Mouse (Mus musculus) kidney, embryonic 14.5 days (tissue): ENCODE data around the gene Pnpla1. TPM values are rescaled to one million over a fixed set of nuclear protein-coding genes. Genes with fewer than 3 reads are reported as not detected.

Experiments used
- ATAC-seq: fragments of 200-750 bp; cut with Nextera tagmentation; 2 replicates; pipeline ENCODE4 v1.8.0; 2017; ENCODE audit warnings: moderate number of reproducible peaks, mild to moderate bottlenecking, moderate TSS enrichment, moderate library complexity; ENCODE audit not compliant: low FRiP score, low TSS enrichment
- H3K27ac ChIP-seq: fragments of 300-500 bp; sonication (generic); 2 replicates; pipeline ENCODE4 v1.5.1; 2014; ENCODE audit warnings: low read depth, mild to moderate bottlenecking, low read length, moderate library complexity, mixed read lengths
- H3K27me3 ChIP-seq: fragments of 300-500 bp; sonication (generic); 2 replicates; pipeline ENCODE4 v1.6.1; 2014; ENCODE audit warnings: mild to moderate bottlenecking, low read length; ENCODE audit not compliant: control insufficient read depth, insufficient read depth
- H3K36me3 ChIP-seq: fragments of 300-500 bp; sonication (generic); 2 replicates; pipeline ENCODE4 v1.6.1; 2014; ENCODE audit warnings: low read length, mixed read lengths; ENCODE audit not compliant: control insufficient read depth, insufficient read depth
- H3K4me1 ChIP-seq: fragments of 300-500 bp; sonication (generic); 2 replicates; pipeline ENCODE4 v1.6.1; 2014; ENCODE audit warnings: low read length, mixed read lengths; ENCODE audit not compliant: control insufficient read depth, insufficient read depth
- H3K4me2 ChIP-seq: fragments of 300-500 bp; sonication (generic); replicated peaks from 2 replicates; pipeline ENCODE4 v1.6.1; 2014; ENCODE audit warnings: low read depth, mild to moderate bottlenecking, low read length
- H3K4me3 ChIP-seq: fragments of 300-500 bp; sonication (generic); 2 replicates; pipeline ENCODE4 v1.5.1; 2014; ENCODE audit warnings: mild to moderate bottlenecking, low read length
- H3K9ac ChIP-seq: fragments of 300-500 bp; sonication (generic); 2 replicates; pipeline ENCODE4 v1.6.1; 2014; ENCODE audit warnings: low read depth, mild to moderate bottlenecking, low read length, moderate library complexity
- H3K9me3 ChIP-seq: fragments of 300-500 bp; sonication (generic); 2 replicates; pipeline ENCODE4 v1.6.1; 2016; ENCODE audit warnings: low read length; ENCODE audit not compliant: control insufficient read depth
- WGBS: fragments of 180-500 bp; shearing (Covaris S2); extraction: QIAGEN DNeasy Blood & Tissue Kit; methylation state at CpG from one replicate; pipeline ENCODE4 v1.1.7; 2014; 5-methylcytosine and 5-hydroxymethylcytosine counted together
- polyA plus RNA-seq: library from polyadenylated mRNA; unstranded; fragments of >200 nt; fragmentation: Nextera tagmentation; extraction: Ambion mirVana; gene quantifications from 2 replicates; pipeline ENCODE4 v1.2.1, GENCODE M21; 2014

The Pnpla1 gene
- polyA plus RNA-seq, 1 experiment from 2014 or later = not detected

GRCm38 (mm10) chr17:28885231-28885630 is 27.0 kb downstream of the Pnpla1 start:
- Histone ChIP-seq H3K9ac (no peak overlapping the region), H3K4me2 (no peak overlapping the region), H3K9me3 (0 out of 2 replicates have a peak, but pooled peaks cover 8% of the 10 kb centered on the region), H3K27ac (no peak overlapping the region), H3K4me3 (no peak overlapping the region), H3K36me3 (no peaks in the 10 kb centered on the region), H3K27me3 (no peaks in the 10 kb centered on the region; the same call in 1 of the 2 replicates), H3K4me1 (no peaks in the 10 kb centered on the region)
- 89% methylated on average over 8 of the region's 8 CpGs for WGBS
- no peak for ATAC-seq

GRCm38 (mm10) chr17:28886266-28886665 is 28.1 kb downstream of the Pnpla1 start:
- Histone ChIP-seq H3K27ac (no peak overlapping the region), H3K9ac (no peak overlapping the region), H3K4me2 (no peak overlapping the region), H3K9me3 (peaks cover 8% of the 10 kb centered on the region; the same call in 1 of the 2 replicates), H3K27me3 (no peaks in the 10 kb centered on the region; the same call in 1 of the 2 replicates), H3K4me1 (no peaks in the 10 kb centered on the region), H3K36me3 (no peaks in the 10 kb centered on the region), H3K4me3 (no peak overlapping the region)
- no peak for ATAC-seq
- 81% methylated on average over 8 of the region's 8 CpGs for WGBS

- Histone ChIP-seq H3K9ac (no peak overlapping the region), H3K4me2 (no peak overlapping the region), H3K27ac (no peak overlapping the region), H3K36me3 (no peaks in the 10 kb centered on the region), H3K9me3 (peaks cover 4% of the 10 kb centered on the region; the same call in 1 of the 2 replicates), H3K4me1 (no peaks in the 10 kb centered on the region), H3K4me3 (no peak overlapping the region), H3K27me3 (no peaks in the 10 kb centered on the region)
- ATAC-seq = no peak
- WGBS = 87% methylated on average over 11 of the region's 11 CpGs
Observed at GRCm38 (mm10) chr17:28894050-28894767, 36.0 kb downstream of the Pnpla1 start.

GRCm38 (mm10) chr17:28895217-28895875 is 37.1 kb downstream of the Pnpla1 start:
- Histone ChIP-seq H3K4me2 (no peak overlapping the region), H3K9me3 (peaks cover 3% of the 10 kb centered on the region; the same call in 1 of the 2 replicates), H3K36me3 (no peaks in the 10 kb centered on the region), H3K4me1 (no peaks in the 10 kb centered on the region), H3K4me3 (no peak overlapping the region), H3K27ac (no peak overlapping the region), H3K9ac (no peak overlapping the region), H3K27me3 (no peaks in the 10 kb centered on the region)
- ATAC-seq = no peak
- WGBS = 96% methylated on average over 21 of the region's 21 CpGs

GRCm38 (mm10) chr17:28896095-28896780 is 38.0 kb downstream of the Pnpla1 start:
- Histone ChIP-seq H3K9me3 (peaks cover 3% of the 10 kb centered on the region; the same call in 1 of the 2 replicates), H3K36me3 (no peaks in the 10 kb centered on the region), H3K27ac (no peak overlapping the region), H3K9ac (no peak overlapping the region), H3K27me3 (no peaks in the 10 kb centered on the region), H3K4me1 (no peaks in the 10 kb centered on the region), H3K4me3 (no peak overlapping the region), H3K4me2 (no peak overlapping the region)
- ATAC-seq = no peak
- WGBS = 92% methylated on average over 11 of the region's 11 CpGs

- H3K36me3 ChIP-seq = no peaks in the 10 kb centered on the region
- H3K4me3 ChIP-seq = no peak overlapping the region
- H3K4me1 ChIP-seq = no peaks in the 10 kb centered on the region
- peaks cover 3% of the 10 kb centered on the region; the same call in 1 of the 2 replicates for H3K9me3 ChIP-seq
- no peak overlapping the region for H3K4me2 ChIP-seq
- ATAC-seq = no peak
- no peaks in the 10 kb centered on the region for H3K27me3 ChIP-seq
- no peak overlapping the region for H3K9ac ChIP-seq
- H3K27ac ChIP-seq = no peak overlapping the region
- WGBS = 89% methylated on average over 5 of the region's 5 CpGs
Observed at GRCm38 (mm10) chr17:28897817-28898216, 39.6 kb downstream of the Pnpla1 start.

- WGBS = 73% methylated on average over 5 of the region's 5 CpGs
- Histone ChIP-seq H3K36me3 (no peaks in the 10 kb centered on the region), H3K9me3 (peaks cover 3% of the 10 kb centered on the region; the same call in 1 of the 2 replicates), H3K27ac (no peak overlapping the region), H3K4me2 (no peak overlapping the region), H3K9ac (no peak overlapping the region), H3K4me1 (no peaks in the 10 kb centered on the region), H3K27me3 (no peaks in the 10 kb centered on the region), H3K4me3 (no peak overlapping the region)
- no peak for ATAC-seq
Observed at GRCm38 (mm10) chr17:28898249-28898648, 40.0 kb downstream of the Pnpla1 start.

GRCm38 (mm10) chr17:28899427-28899826 is 41.2 kb downstream of the Pnpla1 start:
- Histone ChIP-seq H3K9ac (no peak overlapping the region), H3K4me1 (no peaks in the 10 kb centered on the region), H3K4me2 (no peak overlapping the region), H3K27me3 (no peaks in the 10 kb centered on the region), H3K36me3 (no peaks in the 10 kb centered on the region), H3K9me3 (no peaks in the 10 kb centered on the region), H3K4me3 (no peak overlapping the region), H3K27ac (no peak overlapping the region)
- no peak for ATAC-seq
- 69% methylated on average over 19 of the region's 19 CpGs for WGBS

GRCm38 (mm10) chr17:28901559-28901958 is 43.3 kb downstream of the Pnpla1 start:
- Histone ChIP-seq H3K4me2 (no peak overlapping the region), H3K36me3 (no peaks in the 10 kb centered on the region), H3K9me3 (no peaks in the 10 kb centered on the region), H3K27me3 (no peaks in the 10 kb centered on the region), H3K4me3 (no peak overlapping the region), H3K27ac (no peak overlapping the region), H3K4me1 (no peaks in the 10 kb centered on the region), H3K9ac (no peak overlapping the region)
- 72% methylated on average over 4 of the region's 4 CpGs for WGBS
- no peak for ATAC-seq
